Mouse (Mus musculus): ENCODE measurements around the gene Kcnip4.

Gene Kcnip4

DNA sequence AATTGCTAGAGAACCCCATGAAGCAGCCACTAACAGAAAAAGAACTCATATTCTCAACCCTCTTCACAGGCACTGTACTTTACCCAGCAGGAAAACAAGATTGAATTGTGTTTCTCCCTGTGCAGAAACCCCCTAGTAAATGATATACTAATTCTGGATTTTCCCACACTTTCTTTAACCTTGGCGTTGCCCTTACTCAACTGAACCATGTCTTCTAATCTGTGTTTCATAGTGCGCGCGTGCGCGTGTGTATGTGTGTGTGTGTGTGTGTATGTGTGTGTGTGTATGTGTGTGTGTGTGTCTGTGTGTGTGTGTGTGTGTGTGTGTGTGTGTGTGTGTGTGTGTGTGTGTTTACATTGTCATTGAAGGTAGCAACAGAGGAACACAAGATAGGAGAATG, 283.0 kb downstream of the Kcnip4 start:
- DNase-seq, result no peak

DNA sequence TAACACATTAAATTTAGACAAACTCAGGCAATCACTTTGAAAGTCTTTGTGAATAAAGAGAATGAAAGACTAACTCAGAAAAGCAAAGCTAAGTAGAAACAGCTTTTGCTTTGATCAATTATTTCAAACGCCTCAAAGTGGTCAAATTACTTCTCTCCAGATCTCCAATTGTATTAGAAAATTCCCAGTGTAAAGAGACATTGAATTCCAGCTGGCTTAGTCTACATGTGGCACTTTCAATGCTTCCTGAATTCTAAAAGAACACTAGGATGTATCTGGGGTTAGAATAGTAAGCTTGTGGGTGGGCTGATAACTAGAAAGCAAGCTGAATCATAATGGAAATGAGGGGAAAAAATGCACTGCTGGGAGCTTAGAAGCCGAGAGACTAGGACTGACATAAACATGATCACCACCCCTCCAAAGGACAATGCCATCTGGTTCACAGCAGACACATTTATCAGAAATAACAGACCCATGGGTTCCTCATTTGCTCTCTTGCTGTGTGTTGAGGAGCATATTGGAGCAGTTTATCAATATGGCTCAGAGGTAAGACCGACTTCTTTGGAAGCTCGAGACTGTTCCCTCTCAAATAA, 323.4 kb downstream of the Kcnip4 start:
- DNase-seq, result no peak

GRCm38 (mm10) chr5:49188236-49188635, 336.5 kb downstream of the Kcnip4 start:
- DNase-seq, result no peak

- no peak for DNase-seq
These were observed 374.4 kb downstream of the Kcnip4 start for GRCm38 (mm10) chr5:49150116-49150811.

DNA sequence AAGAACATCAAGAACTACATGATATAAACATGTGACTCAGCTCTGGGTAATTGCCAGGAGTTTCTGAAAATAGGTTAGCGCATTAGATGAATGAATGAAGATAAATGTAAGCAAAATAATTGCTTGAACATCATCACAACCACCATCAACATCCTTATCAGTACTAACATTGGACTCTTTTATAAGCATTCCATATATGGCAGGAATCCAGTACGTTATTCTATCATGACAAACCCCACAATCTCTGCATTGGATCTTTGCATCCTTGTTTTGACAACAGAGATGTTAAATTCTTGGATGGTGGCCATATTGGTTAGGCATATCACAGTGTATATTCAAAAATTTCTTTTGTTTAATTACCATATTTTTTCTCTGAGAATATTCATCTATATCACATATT, 375.0 kb downstream of the Kcnip4 start:
- DNase-seq, result no peak

GRCm38 (mm10) chr5:49095432-49095831, 429.3 kb downstream of the Kcnip4 start:
- DNase-seq, result no peak

DNA sequence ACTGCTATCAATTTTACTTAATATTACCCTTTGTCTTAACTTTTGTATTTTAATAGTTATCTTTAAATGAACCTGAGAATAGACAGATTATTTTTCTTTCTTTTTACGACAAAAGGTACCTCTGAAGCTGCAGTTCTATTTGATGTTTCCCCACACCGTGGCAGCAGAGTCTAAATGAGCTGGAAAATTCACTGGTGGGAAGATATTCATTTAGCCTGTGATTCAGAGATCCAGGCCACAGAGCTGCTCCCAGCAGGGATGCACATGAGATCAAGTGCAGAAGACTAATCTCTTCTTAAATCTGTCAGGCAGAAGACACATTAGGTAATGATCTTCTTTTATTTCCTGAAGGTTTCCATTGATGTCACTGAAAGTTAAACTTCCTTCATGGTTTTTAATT, 429.8 kb downstream of the Kcnip4 start:
- no peak for DNase-seq

DNA sequence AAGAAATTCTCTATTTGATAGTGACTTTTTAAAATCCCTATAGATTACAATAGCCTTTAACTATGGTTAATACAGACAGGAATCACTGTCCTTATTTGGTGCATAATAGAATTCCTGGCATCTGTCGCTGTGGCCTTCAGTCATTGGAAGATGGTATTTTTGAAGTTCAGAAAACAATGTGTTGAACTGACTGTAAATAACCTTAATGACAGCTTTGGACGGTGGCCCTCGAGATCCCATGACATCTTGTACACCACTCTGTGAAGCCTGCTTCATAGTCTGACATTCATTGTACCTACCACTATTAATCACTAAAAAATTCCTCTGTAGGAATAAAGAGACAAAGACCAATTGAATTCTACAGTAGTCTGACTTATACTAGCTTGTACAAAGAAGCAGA, 430.4 kb downstream of the Kcnip4 start:
- no peak for DNase-seq

DNA sequence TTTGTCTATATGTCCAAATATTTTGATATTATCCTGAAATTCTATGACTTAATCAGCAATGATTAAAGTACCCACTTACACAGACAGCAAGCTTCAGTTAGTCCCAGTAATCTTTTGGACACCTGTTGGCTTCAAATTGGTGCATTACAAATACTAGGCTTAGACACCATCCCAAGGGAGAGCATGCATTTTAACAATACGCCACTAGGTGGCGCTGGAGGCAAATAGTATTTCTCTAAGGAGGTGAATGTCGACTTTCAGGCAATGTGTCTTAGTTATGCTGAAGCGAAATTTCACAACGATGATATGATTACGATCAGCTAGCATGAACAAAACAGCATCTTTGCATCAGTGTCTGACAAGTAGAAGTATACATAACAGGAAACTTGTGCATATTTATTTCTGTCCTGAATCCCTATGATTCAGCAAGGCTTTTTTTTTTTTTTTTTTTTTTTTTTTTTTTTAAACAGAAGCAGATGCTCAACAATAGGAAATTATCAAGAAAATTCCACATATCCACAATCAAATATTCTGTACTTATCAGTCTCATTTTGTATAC, 434.5 kb downstream of the Kcnip4 start:
- DNase-seq, result peak; percentile 82

- DNase-seq, result no peak
These were observed 459.1 kb downstream of the Kcnip4 start for GRCm38 (mm10) chr5:49065646-49066045.

- no peak for DNase-seq
These were observed 465.8 kb downstream of the Kcnip4 start for GRCm38 (mm10) chr5:49058926-49059325.

GRCm38 (mm10) chr5:49057636-49058340, 466.9 kb downstream of the Kcnip4 start:
- DNase-seq, result no peak

GRCm38 (mm10) chr5:49047960-49048359, 476.7 kb downstream of the Kcnip4 start:
- DNase-seq, result no peak

DNA sequence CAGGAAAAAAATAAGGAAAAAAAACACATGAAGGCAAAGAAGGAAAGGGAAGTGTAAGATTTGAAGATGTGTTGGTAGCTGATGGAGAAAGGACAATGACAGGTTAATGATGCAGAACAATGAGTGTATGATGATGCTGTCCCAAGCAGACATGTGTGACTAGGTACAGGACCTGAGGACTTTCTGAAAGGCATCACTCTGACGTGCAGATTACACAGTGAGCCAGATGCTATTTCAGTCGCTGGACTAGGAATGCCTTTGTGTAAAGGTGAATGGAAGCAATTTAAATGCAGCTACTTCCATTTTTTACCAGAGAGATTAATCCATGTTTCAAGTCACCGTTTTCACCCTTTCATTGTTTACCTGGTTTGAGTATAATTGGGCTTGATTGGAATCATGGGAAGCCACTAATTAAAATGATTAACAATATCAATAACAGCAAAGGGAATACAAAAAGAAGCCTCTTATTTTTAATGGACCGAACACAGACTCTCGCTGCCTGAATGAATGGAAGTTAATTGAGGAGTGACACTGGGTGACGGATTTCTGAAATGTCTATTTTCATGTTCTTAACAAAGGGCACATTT, 483.4 kb downstream of the Kcnip4 start:
- DNase-seq, result no peak

GRCm38 (mm10) chr5:48997359-48997758, 527.3 kb downstream of the Kcnip4 start:
- DNase-seq, result no peak

DNA sequence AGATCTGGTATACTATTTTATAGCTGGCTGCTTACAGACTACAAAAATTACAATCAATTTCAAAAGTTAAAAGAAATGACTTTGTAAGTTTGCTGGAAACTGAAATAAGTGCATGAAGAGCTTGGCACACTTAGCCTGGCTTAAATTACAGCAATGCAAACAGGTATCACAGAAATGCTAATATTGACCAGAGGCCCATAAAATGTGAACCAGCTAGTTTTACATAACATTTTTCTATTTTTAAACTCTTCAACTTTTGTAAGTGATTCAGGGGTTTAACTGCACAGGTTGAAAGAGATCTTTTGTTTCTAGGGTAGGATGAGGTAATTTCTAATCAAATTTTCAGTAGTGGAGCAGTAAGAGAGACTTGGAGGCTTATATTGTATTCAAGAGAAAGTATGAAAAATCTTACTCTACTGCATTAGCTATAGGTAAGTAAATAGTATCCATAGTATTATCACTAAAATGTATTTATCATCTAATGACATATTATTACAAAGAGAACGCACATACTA, 535.5 kb downstream of the Kcnip4 start:
- DNase-seq, result no peak

GRCm38 (mm10) chr5:48942378-48943088, 582.2 kb downstream of the Kcnip4 start:
- DNase-seq, result no peak

DNA sequence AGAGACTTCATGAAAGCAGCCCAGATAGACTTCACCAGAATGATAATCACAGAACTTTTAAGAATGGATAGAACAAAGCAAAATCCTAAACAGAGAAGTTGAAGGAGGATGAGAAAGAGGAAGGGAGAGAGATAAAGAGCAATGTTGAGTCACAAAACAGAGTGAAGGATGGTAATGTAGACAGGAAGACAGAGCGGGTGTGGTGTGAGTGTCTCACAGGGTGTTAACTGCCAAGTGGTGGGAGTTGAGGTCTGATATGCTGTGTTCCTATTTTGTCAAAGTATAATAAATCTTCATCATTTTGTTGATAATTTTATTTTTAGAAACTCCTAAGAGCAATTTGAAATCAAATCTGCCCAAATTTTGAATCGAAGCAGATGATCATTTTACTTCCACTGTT, 592.8 kb downstream of the Kcnip4 start:
- no peak for DNase-seq

- no peak for DNase-seq
These were observed 634.5 kb downstream of the Kcnip4 start for GRCm38 (mm10) chr5:48890216-48890615.

GRCm38 (mm10) chr5:48889395-48890194, 635.1 kb downstream of the Kcnip4 start:
- no peak for DNase-seq

- DNase-seq, result no peak
These were observed 646.6 kb downstream of the Kcnip4 start for GRCm38 (mm10) chr5:48878081-48878480.

Data from kidney, adult 18-20 months (tissue).